Mouse (Mus musculus): ENCODE results near the gene Unkl. TPM values are rescaled to one million over a fixed set of nuclear protein-coding genes. Genes with fewer than 3 reads are reported as not detected.

Unkl gene
- polyA plus RNA-seq (2012; rRNA removed), result 18.0 and 22.1 TPM in 2 replicates
- polyA plus RNA-seq (2014; fragmentation: Nextera tagmentation; extraction: Ambion mirVana), result 6.1 and 6.3 TPM in 2 replicates

GRCm38 (mm10) chr17:25188150-25189031 lies at the start of gene Unkl:
TSS of gene Unkl (plus strand) at chr17:25188397.
- peak within 1 kb of the TSS; percentile 90 for H3K4me2 ChIP-seq (replicated peaks; ENCODE audit: low read depth, low read length, severe bottlenecking)
- no peaks in the 10 kb centered on the region for H3K27me3 ChIP-seq (ENCODE audit: control insufficient read depth, insufficient read depth, low read length)
- peak within 1 kb of the TSS; percentile 83 for H3K4me3 ChIP-seq (replicated peaks; ENCODE audit: low read length)
- H3K9ac ChIP-seq (ENCODE audit: low read depth, low read length, severe bottlenecking), result peak within 1 kb of the TSS; percentile 81
- ATAC-seq (ENCODE audit: low FRiP score, low read depth) (peak; percentile 58), DNase-seq (ENCODE audit: low spot score) (peak; percentile 67)
- no peak for TF ChIP-seq POLR2A (IDR thresholded peaks at IDR 0.05; ENCODE audit: borderline replicate concordance, extremely low read depth, insufficient read depth, insufficient read length)
- H3K9me3 ChIP-seq (ENCODE audit: control insufficient read depth, low read length), result no peaks in the 10 kb centered on the region
- peak within 1 kb of the TSS; percentile 79 for H3K27ac ChIP-seq (replicated peaks; ENCODE audit: low read depth, low read length)
- H3K4me1 ChIP-seq (ENCODE audit: control insufficient read depth, insufficient read depth, low read length), result peaks cover 22% of the 10 kb centered on the region
- peaks cover 30% of the 10 kb centered on the region for H3K36me3 ChIP-seq (ENCODE audit: control insufficient read depth, insufficient read depth, low read length)
- under 1% methylated on average over 65 of the region's 104 CpGs for WGBS

- ATAC-seq (ENCODE audit: low FRiP score, low read depth), result no peak
- 92% methylated on average over 1 of the region's 1 CpGs for WGBS
Observed at GRCm38 (mm10) chr17:25138803-25139202, 49.4 kb upstream of the Unkl start.

GRCm38 (mm10) chr17:25139960-25140359 lies 48.2 kb upstream of the Unkl start:
- ATAC-seq (ENCODE audit: low FRiP score, low read depth) (no peak), DNase-seq (ENCODE audit: low spot score) (no peak)
- no peak overlapping the region for H3K9ac ChIP-seq (ENCODE audit: low read depth, low read length, severe bottlenecking)
- H3K9me3 ChIP-seq (ENCODE audit: control insufficient read depth, low read length), result no peaks in the 10 kb centered on the region
- no peaks in the 10 kb centered on the region for H3K27me3 ChIP-seq (ENCODE audit: control insufficient read depth, insufficient read depth, low read length)
- TF ChIP-seq POLR2A (IDR thresholded peaks at IDR 0.05; ENCODE audit: borderline replicate concordance, extremely low read depth, insufficient read depth, insufficient read length), result no peak
- H3K36me3 ChIP-seq (ENCODE audit: control insufficient read depth, insufficient read depth, low read length), result peaks cover 6% of the 10 kb centered on the region
- no peak overlapping the region for H3K4me3 ChIP-seq (replicated peaks; ENCODE audit: low read length)
- no peak overlapping the region for H3K4me2 ChIP-seq (replicated peaks; ENCODE audit: low read depth, low read length, severe bottlenecking)
- no peak overlapping the region for H3K27ac ChIP-seq (replicated peaks; ENCODE audit: low read depth, low read length)
- H3K4me1 ChIP-seq (ENCODE audit: control insufficient read depth, insufficient read depth, low read length), result no peaks in the 10 kb centered on the region
- WGBS, result 67% methylated on average over 4 of the region's 4 CpGs

More at GRCm38 (mm10) chr17:25138803-25139202, 49.4 kb upstream of the Unkl start:
- Histone ChIP-seq H3K9ac (ENCODE audit: low read depth, low read length, severe bottlenecking) (no peak overlapping the region), H3K4me2 (replicated peaks; ENCODE audit: low read depth, low read length, severe bottlenecking) (no peak overlapping the region), H3K4me3 (replicated peaks; ENCODE audit: low read length) (no peak overlapping the region), H3K9me3 (ENCODE audit: control insufficient read depth, low read length) (no peaks in the 10 kb centered on the region), H3K36me3 (ENCODE audit: control insufficient read depth, insufficient read depth, low read length) (peaks cover 6% of the 10 kb centered on the region), H3K27me3 (ENCODE audit: control insufficient read depth, insufficient read depth, low read length) (no peaks in the 10 kb centered on the region), H3K4me1 (ENCODE audit: control insufficient read depth, insufficient read depth, low read length) (peaks cover 8% of the 10 kb centered on the region), H3K27ac (replicated peaks; ENCODE audit: low read depth, low read length) (no peak overlapping the region)
- DNase-seq (ENCODE audit: low spot score), result no peak
- TF ChIP-seq POLR2A (IDR thresholded peaks at IDR 0.05; ENCODE audit: borderline replicate concordance, extremely low read depth, insufficient read depth, insufficient read length), result no peak

GRCm38 (mm10) chr17:25162161-25162560 lies 26.0 kb upstream of the Unkl start, which contains the start of gene Ccdc154:
TSS of gene Ccdc154 (plus strand) at chr17:25162461.
- 71% methylated on average over 1 of the region's 1 CpGs for WGBS
- DNase-seq (ENCODE audit: low spot score) (no peak), ATAC-seq (ENCODE audit: low FRiP score, low read depth) (no peak)
- no peaks in the 10 kb centered on the region for H3K4me1 ChIP-seq (ENCODE audit: control insufficient read depth, insufficient read depth, low read length)
- H3K9me3 ChIP-seq (ENCODE audit: control insufficient read depth, low read length), result no peaks in the 10 kb centered on the region
- no peak within 1 kb of the TSS for H3K4me2 ChIP-seq (replicated peaks; ENCODE audit: low read depth, low read length, severe bottlenecking)
- no peak for TF ChIP-seq POLR2A (IDR thresholded peaks at IDR 0.05; ENCODE audit: borderline replicate concordance, extremely low read depth, insufficient read depth, insufficient read length)
- no peak within 1 kb of the TSS for H3K27ac ChIP-seq (replicated peaks; ENCODE audit: low read depth, low read length)
- peaks cover 40% of the 10 kb centered on the region for H3K36me3 ChIP-seq (ENCODE audit: control insufficient read depth, insufficient read depth, low read length)
- H3K4me3 ChIP-seq (replicated peaks; ENCODE audit: low read length), result no peak within 1 kb of the TSS
- no peaks in the 10 kb centered on the region for H3K27me3 ChIP-seq (ENCODE audit: control insufficient read depth, insufficient read depth, low read length)
- H3K9ac ChIP-seq (ENCODE audit: low read depth, low read length, severe bottlenecking), result 0 out of 2 replicates have a peak within 1 kb of the TSS, but pooled peaks have one; percentile 14

GRCm38 (mm10) chr17:25163387-25163786 lies 24.8 kb upstream of the Unkl start:
- Histone ChIP-seq H3K4me3 (replicated peaks; ENCODE audit: low read length) (no peak overlapping the region), H3K4me1 (ENCODE audit: control insufficient read depth, insufficient read depth, low read length) (no peaks in the 10 kb centered on the region), H3K36me3 (ENCODE audit: control insufficient read depth, insufficient read depth, low read length) (peaks cover 32% of the 10 kb centered on the region), H3K9ac (ENCODE audit: low read depth, low read length, severe bottlenecking) (0 out of 2 replicates have a peak overlapping the region, but pooled peaks have one; percentile 14), H3K9me3 (ENCODE audit: control insufficient read depth, low read length) (no peaks in the 10 kb centered on the region), H3K4me2 (replicated peaks; ENCODE audit: low read depth, low read length, severe bottlenecking) (no peak overlapping the region), H3K27ac (replicated peaks; ENCODE audit: low read depth, low read length) (no peak overlapping the region), H3K27me3 (ENCODE audit: control insufficient read depth, insufficient read depth, low read length) (no peaks in the 10 kb centered on the region)
- DNase-seq (ENCODE audit: low spot score), result no peak
- TF ChIP-seq POLR2A (IDR thresholded peaks at IDR 0.05; ENCODE audit: borderline replicate concordance, extremely low read depth, insufficient read depth, insufficient read length), result no peak
- 73% methylated on average over 7 of the region's 7 CpGs for WGBS
- no peak for ATAC-seq (ENCODE audit: low FRiP score, low read depth)
